Mouse (Mus musculus): ENCODE measurements at regions not wholly inside any gene's neighbourhood (a gene's known extent, or its start where the extent isn't known, plus 50 kb on each side); places are given as distances from the start of the nearest gene placed in this dataset.

DNA sequence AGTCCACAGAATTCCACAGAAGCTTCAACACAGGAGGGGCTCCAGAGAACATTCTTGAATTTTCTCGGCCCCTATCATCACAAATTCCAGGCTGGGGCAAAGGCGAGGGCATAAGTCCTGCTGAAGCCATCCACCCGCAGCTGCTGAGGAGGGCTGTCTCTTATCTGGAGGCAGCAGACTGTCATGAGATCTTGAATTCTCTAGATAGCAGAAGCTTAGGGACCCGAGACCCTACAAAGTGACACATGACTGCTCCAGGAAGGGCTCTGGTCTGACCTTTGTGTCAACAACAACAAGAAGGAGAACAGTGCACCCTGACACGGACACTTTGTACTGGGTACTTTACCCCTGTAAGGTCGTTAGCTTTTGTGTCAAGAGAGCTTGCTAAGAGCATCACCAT lies 57.2 kb downstream of the Lao1 start:
- H3K9ac ChIP-seq (replicated peaks), result no peak overlapping the region
- H3K4me3 ChIP-seq (replicated peaks), result no peak overlapping the region
- peak overlapping the region; percentile 69; the same call in 1 of the 2 replicates for H3K27ac ChIP-seq
- ATAC-seq (ENCODE audit: insufficient number of reproducible peaks, insufficient read depth, low FRiP score, low TSS enrichment, low read depth), result no peak
- H3K4me1 ChIP-seq (replicated peaks), result peaks cover 22% of the 10 kb centered on the region
- no peaks in the 10 kb centered on the region for H3K27me3 ChIP-seq
- H3K9me3 ChIP-seq, result no peaks in the 10 kb centered on the region
- no peak overlapping the region for H3K4me2 ChIP-seq
- 63% methylated on average over 6 of the region's 6 CpGs for WGBS
- no peaks in the 10 kb centered on the region for H3K36me3 ChIP-seq

DNA sequence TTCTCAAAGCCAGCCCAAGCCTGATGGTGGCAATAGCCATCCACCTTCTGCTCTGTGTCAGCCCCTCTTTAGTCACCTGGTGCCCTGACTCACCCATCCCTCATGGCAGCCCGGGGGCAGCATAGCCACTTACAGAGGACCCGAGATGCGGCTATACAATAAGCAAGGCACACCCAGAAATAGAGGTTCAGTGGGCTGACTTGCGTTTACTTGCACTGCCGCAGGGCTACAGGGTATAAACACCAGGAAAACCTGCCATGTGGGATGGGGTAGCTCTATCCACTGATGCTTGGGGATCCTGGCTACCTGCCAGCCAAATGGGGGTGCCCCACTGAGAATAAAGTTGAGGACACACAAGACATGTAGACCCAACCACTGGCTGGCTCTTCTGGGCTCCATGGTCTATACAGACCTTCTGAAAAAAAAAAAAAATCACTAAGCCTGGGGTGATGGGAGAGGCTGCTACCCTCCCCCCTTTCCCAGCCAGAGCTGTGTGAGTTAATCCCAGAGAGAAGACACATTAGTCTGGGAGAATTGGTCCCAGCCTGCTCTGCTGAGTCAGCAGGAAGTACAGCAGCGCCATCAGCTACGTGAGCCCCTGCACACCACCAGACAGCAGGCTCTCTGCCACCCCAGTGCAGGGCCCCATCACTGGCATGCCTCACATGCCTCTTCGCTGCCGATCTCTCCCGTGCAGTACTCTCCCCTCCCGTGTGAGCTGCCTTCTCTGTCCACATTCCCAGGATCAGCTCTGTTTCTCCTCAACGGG lies 57.8 kb downstream of the Lao1 start:
- H3K9ac ChIP-seq (replicated peaks), result no peak overlapping the region
- no peaks in the 10 kb centered on the region for H3K27me3 ChIP-seq
- no peaks in the 10 kb centered on the region for H3K9me3 ChIP-seq
- no peaks in the 10 kb centered on the region for H3K36me3 ChIP-seq
- 39% methylated on average over 12 of the region's 12 CpGs for WGBS
- ATAC-seq (ENCODE audit: insufficient number of reproducible peaks, insufficient read depth, low FRiP score, low TSS enrichment, low read depth), result peak; percentile 54
- peak overlapping the region; percentile 33 for H3K4me2 ChIP-seq
- peak overlapping the region; percentile 69 for H3K27ac ChIP-seq
- peaks cover 22% of the 10 kb centered on the region for H3K4me1 ChIP-seq (replicated peaks)
- H3K4me3 ChIP-seq (replicated peaks), result no peak overlapping the region

DNA sequence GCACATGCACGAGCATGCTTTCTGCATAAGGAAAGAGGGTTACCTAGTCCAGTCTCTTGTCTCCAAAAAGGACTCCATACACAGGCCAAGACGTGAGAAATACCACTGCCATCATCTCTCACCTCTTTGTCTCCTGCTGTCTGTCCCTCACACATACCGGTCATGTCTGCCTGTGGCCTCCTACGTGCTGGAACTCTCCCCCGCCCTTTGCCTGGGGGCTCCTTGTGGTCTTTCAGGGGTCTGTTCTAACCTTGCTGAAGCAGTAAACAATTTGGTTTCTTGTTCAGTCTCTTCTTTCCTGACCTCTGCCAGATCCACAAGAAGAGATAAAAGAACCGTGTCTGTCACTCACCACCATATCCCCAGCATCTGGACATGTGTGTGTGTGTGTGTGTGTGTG lies 61.0 kb downstream of the Lao1 start:
- ATAC-seq (ENCODE audit: insufficient number of reproducible peaks, insufficient read depth, low FRiP score, low TSS enrichment, low read depth), result no peak
- no peaks in the 10 kb centered on the region for H3K36me3 ChIP-seq
- WGBS, result 52% methylated on average over 6 of the region's 6 CpGs
- peak overlapping the region; percentile 56 for H3K27ac ChIP-seq
- H3K9ac ChIP-seq (replicated peaks), result no peak overlapping the region
- no peaks in the 10 kb centered on the region for H3K27me3 ChIP-seq
- no peaks in the 10 kb centered on the region for H3K9me3 ChIP-seq
- H3K4me3 ChIP-seq (replicated peaks), result no peak overlapping the region
- peaks cover 34% of the 10 kb centered on the region for H3K4me1 ChIP-seq (replicated peaks)
- H3K4me2 ChIP-seq, result no peak overlapping the region

DNA sequence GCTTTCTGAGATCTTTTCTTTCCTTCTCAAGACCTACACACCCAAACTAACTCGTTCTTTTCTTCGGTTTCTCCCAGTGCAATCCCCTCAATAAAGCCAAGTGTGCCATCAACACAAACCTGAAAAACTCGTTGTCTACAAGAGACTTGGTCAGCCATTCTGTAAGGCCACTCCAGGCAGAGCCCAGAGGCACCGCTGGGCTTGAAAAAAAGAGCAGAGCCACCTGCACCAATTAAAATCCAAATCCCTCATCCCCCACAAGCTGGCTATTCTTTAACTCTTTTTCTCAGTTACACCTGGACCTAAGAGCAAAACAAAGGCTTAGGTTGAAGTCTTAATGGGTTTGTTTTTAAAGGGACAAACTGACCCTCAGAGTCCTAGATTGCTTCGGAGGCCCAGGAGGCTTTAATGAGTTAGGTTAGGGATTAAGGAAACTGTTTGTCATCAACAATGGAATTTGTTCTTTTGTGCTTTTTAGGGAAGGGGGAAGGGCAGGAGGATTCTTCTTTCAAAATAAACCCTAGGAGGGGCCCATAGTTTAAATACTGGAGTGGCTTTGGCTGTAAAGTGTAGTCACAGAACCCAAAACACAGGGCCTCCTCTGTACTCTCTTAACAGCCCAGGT lies 65.0 kb downstream of the Lao1 start:
- Histone ChIP-seq H3K9ac (replicated peaks) (no peak overlapping the region), H3K27ac (peak overlapping the region; percentile 53; the same call in 1 of the 2 replicates), H3K4me2 (no peak overlapping the region), H3K4me3 (replicated peaks) (no peak overlapping the region), H3K27me3 (no peaks in the 10 kb centered on the region), H3K9me3 (no peaks in the 10 kb centered on the region), H3K4me1 (replicated peaks) (peaks cover 35% of the 10 kb centered on the region), H3K36me3 (no peaks in the 10 kb centered on the region)
- no peak for ATAC-seq (ENCODE audit: insufficient number of reproducible peaks, insufficient read depth, low FRiP score, low TSS enrichment, low read depth)
- WGBS, result 35% methylated on average over 5 of the region's 5 CpGs

DNA sequence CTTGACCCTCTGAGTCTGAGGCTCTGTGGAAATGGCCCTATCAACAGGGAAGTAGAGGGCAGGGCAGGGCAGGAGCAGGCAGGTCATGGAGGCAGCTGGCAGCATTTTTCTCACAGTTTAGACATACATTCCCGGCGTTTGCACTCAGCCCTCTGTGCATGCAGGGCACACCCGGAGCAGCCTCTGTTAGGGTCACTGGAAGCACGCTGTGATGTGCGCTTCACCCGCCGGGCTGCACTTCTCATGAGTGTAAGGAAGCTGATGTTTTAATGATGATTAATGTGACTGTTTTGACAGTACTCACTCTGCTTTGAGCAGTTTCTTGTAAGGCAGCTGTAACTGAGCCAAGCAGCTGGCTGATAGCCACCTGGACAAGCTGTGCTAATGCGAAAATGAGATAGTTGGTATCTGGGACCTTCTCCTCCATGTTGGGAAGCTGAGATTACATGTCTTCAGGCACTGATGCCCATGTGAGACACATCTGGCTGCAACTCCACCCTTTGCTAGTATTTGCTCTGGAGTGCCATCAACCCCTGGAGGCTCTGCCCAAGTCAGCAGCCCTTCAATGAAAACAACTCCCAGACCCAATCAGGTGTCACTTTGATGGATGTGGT lies 66.9 kb downstream of the Lao1 start:
- Histone ChIP-seq H3K4me1 (replicated peaks) (peaks cover 24% of the 10 kb centered on the region), H3K36me3 (no peaks in the 10 kb centered on the region), H3K4me2 (no peak overlapping the region), H3K9ac (replicated peaks) (no peak overlapping the region), H3K9me3 (no peaks in the 10 kb centered on the region), H3K27me3 (no peaks in the 10 kb centered on the region), H3K4me3 (replicated peaks) (no peak overlapping the region), H3K27ac (no peak overlapping the region)
- WGBS, result 23% methylated on average over 8 of the region's 8 CpGs
- no peak for ATAC-seq (ENCODE audit: insufficient number of reproducible peaks, insufficient read depth, low FRiP score, low TSS enrichment, low read depth)

DNA sequence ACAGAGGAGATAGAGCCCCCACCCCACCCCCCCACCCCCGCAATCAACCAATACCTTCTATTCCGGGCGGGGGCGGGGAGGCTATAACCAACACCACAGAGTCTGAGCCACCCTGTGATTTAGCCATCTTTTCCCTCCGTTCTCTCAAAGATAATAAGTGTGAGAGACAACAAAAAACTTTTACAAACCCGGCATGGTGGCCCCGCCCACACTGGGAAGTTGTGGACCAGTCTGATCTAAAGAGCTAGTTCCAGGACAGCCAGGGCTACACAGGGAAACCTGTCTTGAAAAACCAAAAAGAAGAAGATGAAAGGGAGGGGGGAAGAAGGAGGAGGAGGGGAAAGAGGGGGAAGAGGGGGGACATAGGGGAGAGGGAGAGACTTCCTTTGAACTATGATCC lies 67.7 kb downstream of the Lao1 start:
- 50% methylated on average over 7 of the region's 7 CpGs for WGBS
- Histone ChIP-seq H3K4me1 (replicated peaks) (peaks cover 24% of the 10 kb centered on the region), H3K9ac (replicated peaks) (no peak overlapping the region), H3K27me3 (no peaks in the 10 kb centered on the region), H3K4me2 (no peak overlapping the region), H3K9me3 (no peaks in the 10 kb centered on the region), H3K36me3 (no peaks in the 10 kb centered on the region), H3K4me3 (replicated peaks) (no peak overlapping the region), H3K27ac (no peak overlapping the region)
- ATAC-seq (ENCODE audit: insufficient number of reproducible peaks, insufficient read depth, low FRiP score, low TSS enrichment, low read depth), result no peak

DNA sequence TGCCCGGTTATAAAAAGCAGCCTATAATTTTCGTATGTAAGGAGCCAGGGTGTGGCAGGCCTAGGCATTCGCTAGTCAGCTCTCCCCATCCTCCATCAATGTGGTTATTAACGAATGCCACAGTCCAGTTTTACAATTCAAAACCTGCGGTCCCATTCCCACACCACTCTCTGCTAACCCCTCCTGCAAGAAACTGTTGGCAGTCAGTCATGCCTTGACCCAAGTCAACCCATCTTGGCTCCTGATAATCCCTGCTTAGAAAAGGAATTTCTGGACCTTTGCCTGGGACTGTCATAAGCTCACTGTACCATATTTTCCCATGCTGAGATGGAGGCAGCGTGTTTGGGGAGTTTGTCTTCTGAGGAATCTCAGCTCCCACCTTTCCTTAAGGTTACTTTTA lies 68.4 kb downstream of the Lao1 start:
- H3K27ac ChIP-seq, result no peak overlapping the region
- 75% methylated on average over 6 of the region's 6 CpGs for WGBS
- no peak for ATAC-seq (ENCODE audit: insufficient number of reproducible peaks, insufficient read depth, low FRiP score, low TSS enrichment, low read depth)
- H3K4me2 ChIP-seq, result no peak overlapping the region
- H3K36me3 ChIP-seq, result no peaks in the 10 kb centered on the region
- no peak overlapping the region for H3K9ac ChIP-seq (replicated peaks)
- H3K27me3 ChIP-seq, result no peaks in the 10 kb centered on the region
- H3K4me1 ChIP-seq (replicated peaks), result peaks cover 24% of the 10 kb centered on the region
- no peaks in the 10 kb centered on the region for H3K9me3 ChIP-seq
- no peak overlapping the region for H3K4me3 ChIP-seq (replicated peaks)

DNA sequence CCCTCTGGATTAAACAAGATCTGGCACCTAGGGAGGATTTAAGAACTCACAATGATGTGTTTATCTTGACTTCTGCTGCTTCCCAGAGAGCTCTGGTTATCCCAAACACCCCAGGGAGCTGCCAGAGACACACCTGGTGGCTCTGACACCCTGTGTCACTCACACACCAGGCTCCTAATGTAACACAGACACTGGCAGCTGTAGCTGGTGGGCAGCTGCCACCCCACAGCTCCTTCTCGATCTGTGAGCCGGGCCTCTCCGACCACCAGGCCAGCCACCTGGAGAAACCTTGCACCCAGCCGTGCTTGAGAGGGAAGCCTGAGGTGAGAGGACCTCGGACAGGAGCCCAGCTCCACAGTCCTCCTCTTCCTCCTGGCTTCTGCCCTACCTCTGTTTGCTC lies 69.5 kb downstream of the Lao1 start:
- H3K36me3 ChIP-seq, result no peaks in the 10 kb centered on the region
- H3K27me3 ChIP-seq, result no peaks in the 10 kb centered on the region
- H3K9me3 ChIP-seq, result no peaks in the 10 kb centered on the region
- H3K27ac ChIP-seq, result no peak overlapping the region
- H3K4me3 ChIP-seq (replicated peaks), result no peak overlapping the region
- H3K9ac ChIP-seq (replicated peaks), result no peak overlapping the region
- ATAC-seq (ENCODE audit: insufficient number of reproducible peaks, insufficient read depth, low FRiP score, low TSS enrichment, low read depth), result no peak; the same call in 1 of the 2 replicates
- no peak overlapping the region for H3K4me2 ChIP-seq
- 26% methylated on average over 5 of the region's 5 CpGs for WGBS
- H3K4me1 ChIP-seq (replicated peaks), result peaks cover 24% of the 10 kb centered on the region

DNA sequence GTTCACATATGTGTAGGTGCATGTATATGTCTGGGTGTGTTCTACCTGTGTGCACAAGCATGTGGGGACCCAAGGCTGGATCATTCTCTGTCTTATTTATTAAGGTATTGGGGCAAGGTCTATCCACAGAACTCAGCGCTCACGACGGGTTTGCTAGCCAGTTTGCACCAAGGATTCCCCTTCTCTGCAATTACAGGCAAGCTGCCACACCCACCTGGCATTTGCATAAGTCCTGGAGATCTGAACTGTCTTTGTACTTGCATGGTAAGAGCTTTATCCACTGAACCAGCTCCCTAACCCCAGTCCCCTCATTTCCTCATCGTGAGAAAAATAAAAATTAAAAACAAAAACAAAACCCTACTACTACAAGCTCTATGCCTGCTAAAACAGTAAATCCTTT lies 71.6 kb downstream of the Lao1 start:
- Histone ChIP-seq H3K4me3 (replicated peaks) (no peak overlapping the region), H3K4me1 (replicated peaks) (peaks cover 12% of the 10 kb centered on the region; the same call in 1 of the 2 replicates), H3K9me3 (no peaks in the 10 kb centered on the region), H3K4me2 (no peak overlapping the region), H3K9ac (replicated peaks) (no peak overlapping the region), H3K36me3 (no peaks in the 10 kb centered on the region), H3K27ac (no peak overlapping the region), H3K27me3 (no peaks in the 10 kb centered on the region)
- WGBS, result 65% methylated on average over 4 of the region's 4 CpGs
- no peak for ATAC-seq (ENCODE audit: insufficient number of reproducible peaks, insufficient read depth, low FRiP score, low TSS enrichment, low read depth)

DNA sequence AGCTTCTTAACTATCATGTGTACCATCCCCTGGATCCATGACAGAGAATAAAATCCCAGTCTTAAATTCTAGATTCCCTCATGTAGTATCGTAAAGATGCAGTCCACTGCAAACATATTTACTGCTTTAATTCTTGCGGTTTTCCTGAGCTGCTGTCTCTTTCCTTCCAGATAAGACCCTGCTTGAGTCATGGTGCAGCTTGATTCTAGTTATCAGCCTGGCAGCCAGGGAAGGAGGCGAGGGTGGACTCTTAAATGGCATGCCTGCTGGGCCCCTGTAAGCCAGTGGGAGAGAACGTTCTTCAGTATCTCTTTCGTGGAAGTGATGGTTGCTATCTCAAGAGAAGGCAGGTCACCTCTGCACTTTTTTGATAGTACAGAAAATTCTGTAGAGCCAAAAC lies 71.9 kb upstream of the Slc2a1 start:
- no peaks in the 10 kb centered on the region for H3K36me3 ChIP-seq
- 88% methylated on average over 5 of the region's 5 CpGs for WGBS
- H3K4me2 ChIP-seq, result no peak overlapping the region
- ATAC-seq (ENCODE audit: insufficient number of reproducible peaks, insufficient read depth, low FRiP score, low TSS enrichment, low read depth), result no peak
- no peaks in the 10 kb centered on the region for H3K27me3 ChIP-seq
- no peak overlapping the region for H3K4me3 ChIP-seq (replicated peaks)
- H3K4me1 ChIP-seq (replicated peaks), result no peaks in the 10 kb centered on the region
- H3K27ac ChIP-seq, result no peak overlapping the region
- H3K9ac ChIP-seq (replicated peaks), result no peak overlapping the region
- H3K9me3 ChIP-seq, result no peaks in the 10 kb centered on the region

DNA sequence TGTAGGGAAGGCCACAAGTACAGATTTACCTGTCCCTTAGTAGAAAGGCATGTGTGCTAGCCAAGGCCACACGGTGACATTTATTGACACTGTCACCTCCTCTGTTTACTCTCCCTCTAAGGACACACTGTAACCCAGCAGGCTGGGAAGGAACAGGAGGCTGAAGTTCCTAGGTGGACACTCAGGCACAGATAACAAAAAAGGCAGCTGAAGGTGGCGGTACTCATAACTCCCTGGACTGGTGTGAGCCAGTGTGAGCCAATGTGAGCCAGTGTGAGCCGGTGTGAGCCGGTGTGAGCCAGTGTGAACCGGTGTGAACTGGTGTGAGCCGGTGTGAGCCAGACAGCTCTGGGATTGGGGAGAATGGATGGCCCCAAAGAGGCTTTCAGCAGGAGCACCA lies 68.5 kb upstream of the Slc2a1 start:
- H3K27ac ChIP-seq, result no peak overlapping the region
- ATAC-seq (ENCODE audit: insufficient number of reproducible peaks, insufficient read depth, low FRiP score, low TSS enrichment, low read depth), result no peak

More for the DNA sequence above, 68.5 kb upstream of the Slc2a1 start:
- 96% methylated on average over 6 of the region's 6 CpGs for WGBS
- no peaks in the 10 kb centered on the region for H3K36me3 ChIP-seq
- no peak overlapping the region for H3K4me3 ChIP-seq (replicated peaks)
- H3K9ac ChIP-seq (replicated peaks), result no peak overlapping the region
- no peak overlapping the region for H3K4me2 ChIP-seq
- H3K27me3 ChIP-seq, result no peaks in the 10 kb centered on the region
- H3K9me3 ChIP-seq, result no peaks in the 10 kb centered on the region
- H3K4me1 ChIP-seq (replicated peaks), result peaks cover 4% of the 10 kb centered on the region; the same call in 1 of the 2 replicates
